Mouse (Mus musculus) adipose tissue, adult 10 weeks (tissue): ENCODE measurements around the gene St5. TPM values are rescaled to one million over a fixed set of nuclear protein-coding genes. Genes with fewer than 3 reads are reported as not detected.

Source experiments
- polyA plus RNA-seq: library from polyadenylated mRNA; stranded (reverse); fragments of 350-450 nt; fragmentation: Illumina TruSeq; extraction: RNeasy Lipid Tissue Mini Kit (QIAGEN cat#74804); gene quantifications from one replicate; pipeline ENCODE4 v1.2.3, GENCODE M21; 2014; ENCODE audit warnings: low read depth, low replicate concordance

St5 gene
- 36.6 TPM for polyA plus RNA-seq

DNA sequence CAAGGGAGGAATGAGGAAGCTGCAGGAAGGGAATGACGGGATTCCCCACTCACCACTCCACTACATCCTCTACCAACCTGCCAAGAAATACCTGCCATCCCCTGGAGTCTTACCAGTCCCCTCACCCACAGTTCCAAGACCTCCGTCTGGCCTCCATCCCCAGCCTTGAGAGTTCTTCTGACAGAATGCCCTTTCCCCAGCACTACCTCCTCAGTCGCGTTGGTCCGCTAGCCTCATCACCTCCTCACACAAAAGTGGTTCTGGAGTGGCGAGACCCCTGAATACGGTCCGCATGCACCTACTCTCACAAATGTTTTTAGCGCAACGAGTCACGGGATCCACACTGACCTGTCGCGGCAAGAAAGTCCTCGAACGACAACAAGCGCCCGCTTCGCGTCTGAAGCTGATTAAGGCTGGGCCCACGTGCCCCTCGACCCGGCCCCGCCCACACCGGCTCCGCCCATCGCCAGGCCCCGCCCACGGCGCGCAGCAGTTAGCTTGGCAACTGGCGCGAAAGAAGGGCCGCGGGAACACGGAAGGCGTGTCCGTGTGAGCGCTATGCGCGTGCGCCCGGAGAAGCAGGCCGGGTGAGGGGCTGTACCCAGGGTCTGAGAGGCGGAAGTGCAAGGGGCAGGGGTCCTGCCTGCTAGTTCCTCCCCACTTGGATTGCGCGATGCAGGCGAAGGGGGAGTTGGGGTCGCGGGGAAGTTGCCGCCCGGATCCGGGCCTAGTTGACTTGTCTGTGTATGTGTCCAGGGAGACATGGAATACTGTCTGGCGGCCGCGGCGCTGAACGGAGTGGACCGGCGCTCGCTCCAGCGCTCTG lies at the start of gene St5, which contains the start of gene Akip1:
TSS of gene St5 (minus strand) at position 416 of the 826 bp plus-strand sequence.
TSS of gene Akip1 (plus strand) at position 501 of the 826 bp plus-strand sequence.

DNA sequence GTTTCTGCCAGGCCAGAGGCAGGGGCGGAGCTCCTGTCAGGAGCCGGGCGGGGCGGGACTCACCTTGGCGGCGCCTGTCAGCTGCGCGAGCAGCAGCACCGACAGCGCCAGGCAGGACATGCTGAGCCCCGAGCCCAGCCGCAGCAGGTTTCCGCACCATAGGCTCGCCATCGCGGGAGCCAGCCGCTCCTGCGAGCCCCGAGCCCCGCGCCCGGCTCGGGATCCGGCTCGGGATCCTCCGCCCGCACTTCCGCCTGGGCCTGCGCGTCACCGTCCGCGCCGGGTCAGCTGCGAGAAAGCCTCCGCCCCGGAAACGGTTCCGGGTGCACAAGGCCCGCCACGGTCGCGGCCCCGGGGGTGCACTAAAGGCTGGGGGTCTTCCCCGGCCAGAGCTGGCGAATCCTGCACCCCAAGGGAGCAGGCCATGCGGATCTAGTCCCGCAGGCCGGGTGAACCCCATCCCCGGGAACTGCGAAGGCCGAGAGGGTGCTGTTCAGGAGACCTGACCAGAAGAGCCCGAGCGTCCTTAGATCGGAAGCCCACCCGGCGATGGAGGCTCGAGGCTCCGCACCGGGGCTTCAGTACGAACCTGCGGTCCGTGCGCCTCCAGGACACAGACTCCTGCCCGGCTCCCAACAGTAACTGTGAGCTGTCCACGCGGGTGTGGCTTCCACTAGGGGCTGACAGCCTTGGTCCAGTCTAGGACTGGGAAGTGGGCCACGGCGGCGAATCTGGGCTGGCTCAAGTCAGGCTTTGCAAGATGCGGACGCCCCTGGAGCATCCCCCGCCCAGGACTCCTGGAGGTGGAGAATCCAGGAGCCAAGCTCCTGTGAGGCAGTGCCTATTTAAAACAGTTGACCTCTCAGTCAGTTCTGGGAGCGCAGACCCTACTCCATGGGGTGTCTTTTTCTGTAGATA lies 48.9 kb upstream of the St5 start, which contains the start of gene Tmem9b:
TSS of gene Tmem9b (minus strand) at position 868 of the 918 bp plus-strand sequence.

DNA sequence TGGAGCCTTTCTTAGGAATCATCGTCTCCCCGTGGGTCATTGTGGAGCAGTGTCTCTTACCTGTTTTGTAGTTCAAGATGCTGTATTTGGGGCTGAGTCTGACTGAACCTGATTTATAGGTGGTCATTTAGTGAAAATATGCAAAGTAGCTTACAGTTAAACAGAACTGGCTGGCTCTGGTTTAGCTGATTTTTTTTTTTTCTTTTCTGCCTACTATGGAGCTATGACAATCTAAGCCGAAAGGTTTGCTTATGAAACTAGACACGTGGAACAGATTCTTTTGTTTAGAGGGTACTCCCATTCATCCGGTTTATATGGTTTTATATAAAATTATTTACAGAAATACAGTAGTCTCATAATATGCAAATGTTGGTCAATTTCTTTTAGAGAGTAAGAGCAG lies 28.2 kb upstream of the St5 start, which contains the start of gene Ascl3:
TSS of gene Ascl3 (minus strand) at position 101 of the 400 bp plus-strand sequence.

DNA sequence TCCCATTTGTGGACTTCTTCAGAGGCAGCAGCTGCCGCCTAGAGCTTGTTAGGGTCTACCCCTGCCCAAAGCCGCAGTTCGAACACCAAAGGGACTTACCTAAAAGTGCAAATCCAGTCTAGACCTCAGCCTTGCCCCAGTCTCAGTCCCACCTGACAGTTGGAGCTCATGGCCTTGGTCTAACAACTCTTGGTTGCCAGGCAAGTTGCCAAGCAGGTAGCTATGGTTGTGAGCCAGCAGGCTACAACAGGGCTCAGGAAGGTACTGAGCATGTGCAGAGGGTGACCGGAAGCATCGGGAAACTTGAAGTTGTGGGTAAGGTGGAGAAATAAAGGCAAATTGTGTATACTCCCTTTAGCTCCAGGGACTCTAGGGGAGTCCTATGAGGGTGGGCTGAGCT lies 20.3 kb upstream of the St5 start, which contains the start of gene BC051019:
TSS of gene BC051019 (minus strand) at position 154 of the 400 bp plus-strand sequence.

DNA sequence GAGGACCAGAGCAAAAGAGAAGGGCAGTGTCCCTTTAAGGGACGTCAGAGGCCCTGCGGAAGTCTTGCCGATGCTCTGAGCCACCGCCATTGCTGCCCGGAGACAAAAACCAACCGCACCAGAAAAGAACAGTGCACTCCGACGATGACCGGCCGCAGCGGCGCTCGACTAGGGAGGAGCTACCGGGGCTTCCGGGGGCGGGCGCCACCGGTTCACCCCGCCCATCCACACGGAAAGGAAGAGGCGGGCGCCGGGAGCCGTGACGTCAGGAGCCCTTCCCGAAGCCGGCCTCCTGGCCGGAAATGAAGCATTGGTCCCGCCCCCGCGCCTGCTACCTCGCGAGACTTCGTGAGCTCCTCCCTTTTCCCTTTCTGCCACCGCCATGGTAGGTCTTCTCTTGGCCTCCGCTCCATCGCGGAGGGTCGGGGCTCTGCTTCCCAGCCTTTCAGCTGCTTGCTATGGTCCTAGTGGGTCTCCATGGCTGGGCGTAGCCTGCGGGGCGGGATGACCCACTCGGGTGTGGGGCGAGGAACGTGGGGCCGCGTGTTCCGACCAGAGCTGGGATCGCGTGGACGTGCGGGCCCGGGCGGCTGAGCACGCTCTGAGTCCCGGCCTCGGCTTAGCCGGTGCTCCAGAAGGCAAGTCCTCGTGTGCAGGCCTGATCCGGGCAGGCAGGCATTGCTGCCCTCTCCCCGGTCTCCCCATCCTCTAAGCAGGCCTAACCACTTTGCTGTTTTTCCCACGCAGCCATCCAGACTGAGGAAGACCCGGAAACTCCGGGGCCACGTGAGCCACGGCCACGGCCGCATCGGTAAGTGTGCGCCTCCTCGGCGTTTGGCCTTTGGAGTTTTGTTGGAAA lies 184.3 kb downstream of the St5 start, which contains the start of gene Rpl27a:
TSS of gene Rpl27a (plus strand) at position 310 of the 859 bp plus-strand sequence.

DNA sequence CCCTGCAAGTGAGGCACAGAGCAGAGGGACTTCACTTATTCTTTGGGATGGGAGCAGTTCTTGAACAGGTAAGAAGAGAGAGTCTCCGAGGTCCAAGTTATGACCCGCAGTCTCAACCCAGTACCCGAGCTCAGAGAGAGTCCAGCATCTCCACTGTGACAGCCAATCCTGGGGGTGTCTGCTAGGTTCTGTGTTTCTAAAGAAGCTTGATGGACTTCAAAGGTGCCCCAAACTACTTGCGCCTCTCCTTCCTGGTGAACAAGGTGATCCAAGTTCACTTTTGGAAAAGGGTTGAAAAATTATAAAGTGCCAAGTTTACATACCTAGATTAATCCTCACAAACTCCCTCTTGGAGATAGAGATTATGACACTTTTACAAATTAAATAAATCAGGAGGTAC lies 195.4 kb downstream of the St5 start, which contains the start of gene Trim66:
TSS of gene Trim66 (minus strand) at position 101 of the 400 bp plus-strand sequence.

Other genes starting within 250 kb of the St5 start
- gene Trim66, start 195.5 kb downstream of the St5 start, polyA plus RNA-seq, result 0.38 TPM
- gene Rpl27a, start 184.5 kb downstream of the St5 start, polyA plus RNA-seq, result 750 TPM
- gene Akip1, start 85 bp upstream of the St5 start, polyA plus RNA-seq, result 29.0 TPM
- 2.9 TPM for gene BC051019, start 20.2 kb upstream of the St5 start, polyA plus RNA-seq
- not detected for gene Ascl3, start 28.1 kb upstream of the St5 start, polyA plus RNA-seq
- gene Tmem9b, start 49.3 kb upstream of the St5 start, polyA plus RNA-seq, result 45.7 TPM
- 0.31 TPM for gene Nrip3, start 78.4 kb upstream of the St5 start, polyA plus RNA-seq
- gene Scube2, start 162.1 kb upstream of the St5 start, polyA plus RNA-seq, result 0.55 TPM